Mouse (Mus musculus) ES-E14 (cell line): ENCODE measurements at regions not wholly inside any gene's neighbourhood (a gene's known extent, or its start where the extent isn't known, plus 50 kb on each side); places are given as distances from the start of the nearest gene placed in this dataset.

Experiments
- CHD2 ChIP-seq: IDR thresholded peaks from 2 replicates; pipeline ENCODE4 v1.6.1; 2014; ENCODE audit warnings: mild to moderate bottlenecking, low read depth, low read length, inconsistent platforms
- MAFK ChIP-seq: IDR thresholded peaks from 2 replicates; pipeline ENCODE4 v1.6.1; 2014; ENCODE audit warnings: mild to moderate bottlenecking, low read depth, low read length, inconsistent platforms; ENCODE audit not compliant: insufficient read depth
- ZC3H11A ChIP-seq: IDR thresholded peaks from 2 replicates; pipeline ENCODE4 v1.6.1; 2012; ENCODE audit warnings: low read depth, mild to moderate bottlenecking, inconsistent platforms, low read length, borderline replicate concordance
- ZNF384 ChIP-seq: IDR thresholded peaks from 2 replicates; pipeline ENCODE4 v1.6.1; 2012; ENCODE audit warnings: low read depth, low read length, inconsistent platforms

DNA sequence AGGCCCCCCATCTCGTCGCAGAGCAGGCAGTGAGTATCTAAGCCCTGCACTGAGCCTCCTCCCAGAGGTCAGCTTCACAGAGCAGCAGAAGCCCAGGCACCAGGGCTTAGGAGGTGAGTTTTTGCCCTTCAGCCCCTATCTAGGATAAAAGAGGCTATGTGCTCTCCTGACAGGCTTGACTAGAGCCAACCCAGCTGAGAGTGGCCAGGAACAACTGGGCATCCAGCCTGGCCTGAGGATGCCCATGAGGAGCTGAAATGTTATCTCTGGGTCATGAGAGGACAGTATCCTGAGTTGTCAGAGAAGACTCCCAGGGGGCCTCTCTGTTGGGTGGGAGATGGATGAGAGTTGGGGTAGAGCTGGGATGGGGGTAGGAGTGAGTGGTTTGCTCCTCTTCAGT, 149.6 kb downstream of the Bod1 start:
- TF ChIP-seq ZC3H11A (no peak), ZNF384 (no peak), CHD2 (no peak), MAFK (no peak)
